Mouse (Mus musculus) right cerebral cortex, postnatal 14 days (tissue): ENCODE results near the gene Slc39a1.
A peak's percentile ranks its signal among the peaks of the same experiment; 100 is the strongest.
"Not testable (repeated sequence)": the region's sequence is repeated elsewhere in the genome, so short reads cannot be mapped to it uniquely, and the experiment has no call there.

Experiments used
- DNase-seq: peaks from one replicate; pipeline ENCODE4 v3.0.0; 2022

Gene Slc39a1

GRCm38 (mm10) chr3:90241669-90242358, 6.2 kb upstream of the Slc39a1 start:
- no peak for DNase-seq

DNA sequence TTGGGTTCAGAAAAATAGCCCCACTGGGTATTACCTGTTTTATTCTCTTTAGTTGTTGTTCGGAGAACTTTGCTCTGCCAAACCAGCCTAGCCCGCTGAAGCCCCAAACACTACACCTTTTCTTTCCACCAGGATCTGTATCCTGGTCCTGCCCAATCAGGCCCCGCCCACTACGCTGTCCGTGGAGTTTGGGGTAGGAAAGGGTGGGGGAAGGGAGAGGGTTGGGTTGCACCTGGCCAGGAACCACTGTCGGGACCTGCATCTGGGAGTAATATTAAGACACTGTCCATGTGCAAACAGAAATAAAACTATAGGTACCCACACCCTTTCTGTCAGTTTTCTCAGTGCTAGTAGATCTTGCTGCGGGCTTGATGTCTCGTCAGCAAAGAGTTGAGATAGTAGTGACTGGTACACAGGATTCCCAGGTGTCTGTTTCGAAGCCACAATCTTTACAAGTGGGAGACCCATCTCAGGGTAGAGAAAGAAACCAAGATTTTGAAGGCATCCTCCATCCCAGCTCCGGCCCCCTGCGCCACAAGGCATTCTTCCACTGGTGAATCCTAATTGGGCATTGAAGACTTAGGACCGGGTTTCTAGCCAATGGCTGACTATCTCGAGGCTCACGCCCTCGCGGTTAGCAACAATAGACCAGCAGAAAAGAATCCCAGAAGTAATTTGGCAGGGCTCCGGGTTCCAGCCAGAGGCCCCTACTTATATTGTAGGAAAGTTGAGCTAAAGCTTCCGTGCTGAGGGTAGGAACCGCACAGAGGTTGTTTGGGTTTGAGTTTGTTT, 4.8 kb upstream of the Slc39a1 start, which contains the start of gene Creb3l4:
Gene Creb3l4 (minus strand): TSS at position 529 of the 792 bp plus-strand sequence.
- DNase-seq, result no peak

- DNase-seq, result no peak
Observed at GRCm38 (mm10) chr3:90245406-90245805, 2.6 kb upstream of the Slc39a1 start.

GRCm38 (mm10) chr3:90247630-90247959, 377 bp upstream of the Slc39a1 start:
- DNase-seq, result no peak

- no peak for DNase-seq
Observed at GRCm38 (mm10) chr3:90248746-90249100, 751 bp downstream of the Slc39a1 start.

DNA sequence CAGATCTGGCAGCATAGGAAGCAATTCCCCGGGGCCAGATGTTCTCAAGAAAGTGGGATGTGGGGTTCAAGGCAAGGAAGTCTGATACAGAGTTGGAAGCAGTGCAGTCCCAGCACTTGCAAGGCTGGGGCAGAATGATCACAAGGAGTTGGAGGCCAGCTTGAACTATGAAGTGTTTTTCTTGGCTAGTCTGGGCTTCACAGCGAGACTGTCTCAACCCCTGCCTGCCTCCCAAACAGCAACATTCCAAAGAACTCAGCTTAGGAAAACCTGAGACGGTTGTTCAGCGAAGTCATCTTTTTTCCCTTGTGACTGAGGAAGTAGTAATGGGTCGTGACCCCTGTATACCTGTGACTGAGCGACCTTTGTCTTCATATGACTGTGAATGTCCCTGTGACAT, 2.8 kb downstream of the Slc39a1 start:
- no peak for DNase-seq

DNA sequence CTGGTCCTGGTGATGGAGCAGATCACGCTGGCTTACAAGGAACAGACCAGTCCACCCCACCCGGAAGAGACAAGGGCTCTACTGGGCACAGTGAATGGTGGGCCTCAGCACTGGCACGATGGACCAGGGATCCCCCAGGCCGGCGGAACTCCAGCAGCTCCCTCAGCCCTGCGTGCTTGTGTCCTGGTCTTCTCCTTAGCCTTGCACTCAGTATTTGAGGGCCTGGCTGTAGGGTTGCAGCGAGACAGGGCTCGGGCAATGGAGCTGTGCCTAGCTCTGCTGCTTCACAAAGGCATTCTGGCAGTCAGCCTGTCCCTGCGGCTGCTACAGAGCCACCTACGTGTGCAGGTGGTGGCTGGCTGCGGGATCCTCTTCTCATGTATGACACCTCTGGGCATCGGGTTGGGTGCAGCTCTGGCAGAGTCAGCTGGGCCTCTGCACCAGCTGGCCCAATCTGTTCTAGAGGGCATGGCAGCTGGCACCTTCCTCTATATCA, 3.8 kb downstream of the Slc39a1 start:
- DNase-seq, result not testable (repeated sequence)

DNA sequence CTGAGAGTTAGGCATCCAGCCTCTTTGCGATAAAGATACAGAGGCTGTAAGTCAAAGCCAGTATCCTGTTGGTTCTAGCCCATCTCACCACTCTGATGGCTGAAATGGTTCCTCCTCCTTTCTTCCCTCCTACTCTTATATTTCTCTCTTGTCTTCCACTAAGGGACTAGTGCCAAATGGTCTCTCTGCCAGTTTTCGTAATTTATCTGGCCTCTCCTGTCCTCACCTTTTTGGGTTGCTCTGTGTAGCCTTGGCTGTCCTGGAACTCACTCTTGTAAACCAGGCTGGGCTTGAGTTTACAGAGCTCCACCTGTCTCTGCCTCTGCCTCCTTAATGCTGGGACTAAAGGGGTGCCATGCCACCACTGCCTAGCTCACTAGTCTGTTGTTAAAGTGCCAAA, 4.7 kb downstream of the Slc39a1 start:
- DNase-seq, result not testable (repeated sequence)

- not testable (repeated sequence) for DNase-seq
Observed at GRCm38 (mm10) chr3:90253174-90253573, 5.2 kb downstream of the Slc39a1 start.

GRCm38 (mm10) chr3:90253653-90254418, 5.9 kb downstream of the Slc39a1 start, which contains the start of gene Crtc2:
Gene Crtc2 (plus strand): TSS chr3:90254163.
- DNase-seq, result peak; percentile 94

- DNase-seq, result no peak
Observed at GRCm38 (mm10) chr3:90254419-90255193, 6.6 kb downstream of the Slc39a1 start.

GRCm38 (mm10) chr3:90255194-90255565, 7.2 kb downstream of the Slc39a1 start:
- no peak for DNase-seq

- no peak for DNase-seq
Observed at GRCm38 (mm10) chr3:90255784-90256353, 7.9 kb downstream of the Slc39a1 start.

DNA sequence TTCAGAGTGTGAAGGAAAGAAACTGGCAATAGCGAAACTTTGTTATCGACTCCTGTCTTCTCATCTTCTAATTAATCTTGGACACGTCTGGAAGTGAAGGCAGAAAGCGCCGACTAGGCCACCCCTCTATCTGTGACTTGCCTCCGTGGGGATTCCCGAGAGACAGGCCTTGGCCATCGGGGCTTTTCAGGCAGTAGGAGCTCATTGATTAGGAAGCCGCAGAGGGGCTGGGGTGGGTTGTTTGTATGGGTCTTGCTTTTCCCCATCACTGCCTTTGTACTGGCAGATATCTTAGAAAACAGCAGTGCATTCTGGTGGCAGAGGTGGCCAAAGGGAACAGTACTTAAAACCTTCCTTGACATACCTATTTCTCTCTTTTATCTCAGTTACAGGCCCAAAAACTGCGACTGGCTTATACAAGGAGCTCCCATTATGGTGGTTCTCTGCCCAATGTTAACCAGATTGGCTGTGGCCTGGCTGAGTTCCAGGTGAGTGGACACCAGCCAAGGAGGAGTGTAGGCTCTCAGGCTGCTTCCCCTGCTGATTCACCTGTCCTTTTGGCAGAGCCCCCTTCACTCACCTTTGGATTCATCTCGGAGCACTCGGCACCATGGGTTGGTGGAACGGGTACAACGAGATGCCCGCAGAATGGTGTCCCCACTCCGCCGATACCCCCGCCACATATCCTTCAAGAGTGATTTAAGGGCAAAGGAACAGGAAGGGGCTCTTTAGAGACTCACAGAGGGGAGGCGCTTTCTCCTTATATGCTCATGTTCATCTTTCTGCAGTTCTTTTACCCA, 9.0 kb downstream of the Slc39a1 start:
- DNase-seq, result no peak

DNA sequence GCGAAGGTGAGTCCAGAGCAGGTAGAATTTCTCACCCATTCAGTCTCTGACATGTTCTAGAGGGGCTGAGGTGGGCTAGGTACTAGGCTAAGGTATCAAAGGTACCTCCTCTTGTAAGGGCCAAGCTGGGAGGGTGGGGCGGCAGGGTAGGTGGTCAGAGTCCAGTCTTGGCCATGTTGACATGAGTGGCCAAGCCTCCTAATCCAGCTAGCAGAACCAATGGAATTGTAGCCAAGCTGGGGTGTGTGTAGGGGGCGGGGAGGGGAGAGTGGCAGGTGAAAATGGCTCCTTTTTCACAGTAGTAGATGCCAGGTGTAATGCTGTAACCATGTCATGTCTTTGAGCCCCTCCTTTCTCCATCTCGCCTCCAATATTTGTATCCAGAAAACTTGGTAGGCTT, 10.5 kb downstream of the Slc39a1 start:
- DNase-seq, result no peak

DNA sequence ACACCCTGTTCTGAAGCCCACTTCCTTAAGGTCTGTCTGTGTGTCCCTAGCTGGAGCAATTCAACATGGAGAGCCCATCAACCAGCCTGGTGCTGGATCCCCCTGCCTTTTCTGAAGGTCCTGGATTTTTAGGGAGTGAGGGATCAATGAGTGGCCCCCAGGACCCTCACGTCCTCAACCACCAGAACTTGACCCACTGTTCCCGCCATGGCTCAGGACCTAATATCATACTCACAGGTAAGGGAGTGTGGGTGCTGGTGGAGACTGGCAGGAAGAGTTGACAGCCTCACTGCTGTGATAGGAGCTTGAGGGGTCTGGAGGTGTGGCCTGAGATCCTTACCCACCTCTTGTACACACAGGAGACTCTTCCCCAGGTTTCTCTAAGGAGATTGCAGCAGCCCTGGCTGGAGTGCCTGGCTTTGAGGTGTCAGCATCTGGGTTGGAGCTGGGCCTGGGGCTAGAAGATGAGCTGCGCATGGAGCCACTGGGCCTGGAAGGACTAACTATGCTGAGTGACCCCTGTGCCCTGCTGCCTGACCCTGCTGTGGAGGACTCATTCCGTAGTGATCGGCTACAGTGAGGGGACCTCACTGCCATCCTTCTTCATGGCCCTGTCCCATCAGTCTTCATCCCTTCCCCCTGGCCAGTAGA, 15.3 kb downstream of the Slc39a1 start:
- DNase-seq, result no peak

- DNase-seq, result no peak
Observed at GRCm38 (mm10) chr3:90264687-90265033, 16.7 kb downstream of the Slc39a1 start.

- DNase-seq, result peak; percentile 85
Observed at GRCm38 (mm10) chr3:90265034-90265931, 17.3 kb downstream of the Slc39a1 start, which contains the start of gene Dennd4b. Gene Dennd4b (plus strand): TSS chr3:90265185.

- DNase-seq, result no peak
Observed at GRCm38 (mm10) chr3:90265932-90266741, 18.2 kb downstream of the Slc39a1 start.
